Mouse (Mus musculus): Measurements from ENCODE around the gene Krt81.

Krt81 gene

GRCm38 (mm10) chr15:101453093-101453736, 10.3 kb downstream of the Krt81 start:
- no peak for DNase-seq (ENCODE audit: low spot score)

GRCm38 (mm10) chr15:101447444-101447843, 16.1 kb downstream of the Krt81 start, which contains the start of gene Krt88:
TSS of gene Krt88 (plus strand) at chr15:101447744.
- DNase-seq (ENCODE audit: low spot score): no peak

DNA sequence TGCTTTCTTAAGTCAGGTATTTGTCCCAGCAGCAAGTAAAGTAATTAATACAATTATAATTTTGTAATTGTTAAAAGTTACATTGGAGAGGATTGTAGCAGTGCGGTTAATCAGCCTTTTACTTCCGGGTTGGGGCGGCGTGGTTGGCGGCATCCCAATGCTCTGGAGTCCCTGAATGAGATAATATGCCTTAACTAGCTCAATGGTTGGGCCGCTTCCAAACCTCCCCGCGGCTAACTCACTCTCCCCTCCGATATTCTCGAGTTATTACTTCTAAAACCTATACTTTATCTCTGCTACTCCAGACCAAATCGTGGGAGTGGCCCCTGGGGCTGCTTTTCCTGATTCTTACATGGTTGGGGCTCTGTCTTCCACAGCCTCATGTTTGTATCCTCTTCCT, 17.0 kb downstream of the Krt81 start:
- DNase-seq (ENCODE audit: low spot score): no peak

DNA sequence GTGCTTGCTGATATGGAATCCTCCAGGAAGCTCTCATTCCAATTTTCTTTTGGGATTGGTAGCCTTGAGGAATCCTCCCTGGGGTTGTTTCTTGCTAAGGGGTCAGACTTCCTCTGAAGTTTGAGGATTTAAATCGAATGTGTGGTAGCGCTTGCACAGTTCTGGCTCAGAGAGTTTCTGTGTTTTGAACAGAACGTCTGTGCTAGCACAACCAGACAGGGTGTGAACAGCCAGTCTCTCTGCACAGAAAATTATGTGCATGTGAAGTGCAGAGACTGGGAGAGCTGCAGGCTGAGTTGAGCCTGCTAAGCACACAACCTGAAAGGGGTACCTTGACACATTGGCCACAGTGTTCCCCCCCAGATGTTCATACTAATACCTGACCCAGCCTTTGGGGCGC, 22.7 kb downstream of the Krt81 start:
- DNase-seq (ENCODE audit: low spot score): no peak

DNA sequence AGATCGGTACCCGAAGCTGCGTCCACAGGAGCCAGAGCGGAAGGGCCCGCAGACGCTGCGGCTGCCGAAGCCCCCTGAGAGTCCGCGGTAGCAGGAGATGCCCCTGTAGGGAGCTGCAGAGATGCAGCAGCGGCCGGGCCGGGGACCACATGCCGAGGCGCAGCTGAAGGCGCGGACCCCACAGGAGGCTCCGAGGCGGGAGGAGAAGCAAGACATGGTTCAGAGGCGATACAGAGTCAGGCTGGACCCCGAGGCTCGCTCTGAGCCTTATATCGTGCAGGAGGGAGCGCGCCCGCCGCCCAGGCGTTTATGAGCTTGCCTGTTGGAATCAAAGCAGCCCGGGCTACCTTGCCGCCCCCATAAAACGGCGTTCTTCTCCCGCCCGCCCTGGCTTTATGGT, 25.0 kb downstream of the Krt81 start, which contains the start of gene Krt87:
Gene Krt87, minus strand, starts transcription at position 250 of the 400 bp plus-strand sequence.
- DNase-seq (ENCODE audit: low spot score): no peak

DNA sequence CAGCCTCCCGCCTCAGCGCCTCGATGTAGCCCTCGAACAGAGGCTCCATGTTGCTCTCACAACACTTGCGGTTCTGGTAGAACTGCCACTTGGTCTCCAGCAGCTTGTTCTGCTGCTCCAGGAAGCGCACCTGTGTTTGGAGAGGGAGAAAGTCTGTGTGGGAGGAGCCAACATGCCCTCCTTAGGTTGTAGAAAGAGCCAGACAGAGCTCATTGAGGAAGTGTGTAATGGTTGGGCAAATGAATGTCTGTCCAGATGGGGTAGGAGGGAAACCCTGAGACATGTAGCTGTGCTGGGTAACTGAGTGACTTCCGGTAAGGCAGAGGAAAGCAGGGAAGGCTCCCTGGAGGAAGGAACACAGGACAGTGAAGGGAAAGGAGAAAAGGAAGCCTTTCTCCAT, 26.9 kb downstream of the Krt81 start:
- no peak for DNase-seq (ENCODE audit: low spot score)

DNA sequence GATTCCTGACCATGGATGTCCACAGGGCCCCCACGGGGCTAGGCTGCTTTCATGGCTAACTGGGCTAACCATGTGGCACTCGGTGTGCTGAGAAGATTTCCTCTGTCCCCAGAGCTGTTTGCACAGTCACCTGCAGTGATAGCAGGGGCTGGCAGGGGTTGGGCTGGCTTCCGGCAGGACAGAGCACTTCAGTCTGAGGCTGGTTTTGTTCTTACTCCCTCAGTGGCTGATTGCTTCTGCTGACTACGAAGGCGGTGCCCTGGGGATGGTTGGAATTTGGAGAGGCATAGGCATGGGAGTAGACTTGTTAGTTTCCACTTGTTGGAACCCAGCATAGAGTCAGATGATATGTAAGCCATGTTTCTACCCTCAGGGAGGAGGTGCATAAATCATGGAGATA, 38.6 kb downstream of the Krt81 start:
- no peak for DNase-seq (ENCODE audit: low spot score)

DNA sequence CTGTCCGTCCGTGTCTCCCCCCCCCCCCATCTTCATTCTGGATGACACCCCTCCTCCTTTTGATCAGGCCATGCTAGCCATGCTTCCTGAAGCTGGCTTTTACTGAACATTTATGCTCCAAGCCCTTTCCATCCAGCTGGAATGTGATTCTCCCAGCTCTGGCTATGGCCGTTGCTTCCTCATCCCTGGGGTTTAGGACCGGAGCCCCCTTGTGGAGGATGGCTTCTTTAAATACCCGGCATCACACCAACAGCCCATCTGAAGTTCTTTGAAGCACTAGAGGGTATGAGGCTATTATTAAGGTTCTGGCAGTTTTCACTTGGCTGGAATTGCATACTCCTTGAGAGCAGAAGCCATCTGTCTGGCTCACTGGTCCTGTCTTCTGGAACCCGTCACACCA, 42.6 kb downstream of the Krt81 start:
- DNase-seq (ENCODE audit: low spot score): no peak

DNA sequence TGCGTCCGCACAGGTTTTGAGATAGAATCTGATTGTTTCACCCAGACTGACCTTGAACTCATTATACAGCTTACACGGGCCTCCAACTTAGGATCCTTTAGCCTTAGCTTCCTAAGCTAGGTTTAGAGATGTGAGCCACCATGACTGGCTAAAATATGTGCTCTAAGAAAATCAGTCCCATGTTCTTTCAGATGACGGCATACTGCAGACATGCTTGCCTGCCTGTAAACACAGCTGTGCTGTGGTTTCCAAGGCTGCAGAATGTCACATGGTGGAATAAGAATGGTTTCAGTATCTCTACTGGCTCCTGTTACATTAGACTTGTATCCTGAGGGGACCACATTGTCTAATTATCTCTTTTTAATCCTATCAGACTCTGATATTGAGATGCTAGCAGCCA, 44.6 kb downstream of the Krt81 start:
- no peak for DNase-seq (ENCODE audit: low spot score)

- DNase-seq (ENCODE audit: low spot score): no peak
These were observed 48.6 kb downstream of the Krt81 start for GRCm38 (mm10) chr15:101414807-101415565.

- no peak for DNase-seq (ENCODE audit: low spot score)
These were observed 49.5 kb downstream of the Krt81 start for GRCm38 (mm10) chr15:101413916-101414635.

GRCm38 (mm10) chr15:101412188-101412587, 51.4 kb downstream of the Krt81 start:
- no peak for DNase-seq (ENCODE audit: low spot score)

GRCm38 (mm10) chr15:101410775-101411174, 52.8 kb downstream of the Krt81 start, which contains the start of gene Krt7:
TSS of gene Krt7 (plus strand) at chr15:101411043.
- DNase-seq (ENCODE audit: low spot score): no peak
